In the genomic region with DNA sequence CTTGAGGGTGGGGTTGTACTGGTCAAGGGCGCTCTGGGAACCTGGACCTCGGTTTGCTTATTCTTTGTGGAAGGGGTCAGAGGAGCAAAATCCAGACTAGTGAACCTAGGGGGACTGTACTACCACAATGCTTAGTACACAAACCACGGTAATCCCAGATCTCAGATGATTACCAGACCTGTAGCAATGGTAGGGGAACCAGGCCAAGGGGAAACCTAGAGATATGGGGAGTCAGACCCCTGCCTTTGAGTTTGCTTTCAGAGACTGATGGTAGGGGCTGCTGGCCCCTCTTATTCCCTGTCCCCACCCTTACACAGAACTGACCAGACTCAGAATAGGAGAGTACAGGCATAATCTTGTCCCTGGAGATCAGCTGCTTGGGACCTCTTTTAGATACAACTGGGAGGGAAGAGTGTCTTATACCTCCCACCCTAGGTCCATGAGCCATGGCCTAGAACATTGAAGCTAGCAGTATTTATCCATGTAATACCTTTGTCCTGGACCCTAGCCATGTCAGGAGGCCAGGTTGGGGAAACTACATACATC, we compare ENCODE assay signal across 12 mouse cellular contexts. TPM values are rescaled to one million over a fixed set of nuclear protein-coding genes. Genes with fewer than 3 reads are reported as not detected.
DNase-seq lines count a peak whose midpoint lies in the region; ATAC-seq lines count a peak whose summit lies in the region.
"Had no signal": no experiment of that assay in that cellular context is flagged by ENCODE, and none has a peak within 500 bp of the region (broad histone marks: within the 10 kb centered on the region; RNA-seq: fewer than 3 reads in every experiment).

No protein-coding gene starts in this region.

- ATAC-seq in forebrain, embryonic 11.5 days (replicated peaks; ENCODE audit: low FRiP score) = no peak
- ATAC-seq in hindbrain, embryonic 12.5 days (ENCODE audit: low FRiP score) = no peak
- ATAC-seq in midbrain, embryonic 15.5 days (replicated peaks) = no peak

- no peaks in the 10 kb centered on the region for H3K36me3 ChIP-seq in forebrain, embryonic 10.5 days (replicated peaks)
- no peaks in the 10 kb centered on the region for H3K36me3 ChIP-seq in forebrain, embryonic 11.5 days (ENCODE audit: control insufficient read depth, insufficient read depth, low read length)
- no peaks in the 10 kb centered on the region for H3K36me3 ChIP-seq in embryonic facial prominence, embryonic 10.5 days (replicated peaks)
- H3K36me3 ChIP-seq in hindbrain, embryonic 12.5 days = no peaks in the 10 kb centered on the region
- H3K36me3 ChIP-seq in midbrain, embryonic 15.5 days (replicated peaks) = no peaks in the 10 kb centered on the region

- H3K4me1 ChIP-seq in forebrain, embryonic 10.5 days = peaks cover 72% of the 10 kb centered on the region
- H3K4me1 ChIP-seq in forebrain, embryonic 11.5 days (replicated peaks; ENCODE audit: control insufficient read depth, insufficient read depth, low read length) = peaks cover 42% of the 10 kb centered on the region
- peaks cover 63% of the 10 kb centered on the region for H3K4me1 ChIP-seq in embryonic facial prominence, embryonic 10.5 days
- peaks cover 64% of the 10 kb centered on the region for H3K4me1 ChIP-seq in hindbrain, embryonic 12.5 days
- peaks cover 54% of the 10 kb centered on the region for H3K4me1 ChIP-seq in midbrain, embryonic 15.5 days

- no peak overlapping the region for H3K4me2 ChIP-seq in forebrain, embryonic 11.5 days (ENCODE audit: low read depth, low read length, severe bottlenecking)
- peak overlapping the region; percentile 98; the same call in 1 of the 2 replicates for H3K4me2 ChIP-seq in hindbrain, embryonic 12.5 days (replicated peaks)
- peak overlapping the region; percentile 99 for H3K4me2 ChIP-seq in midbrain, embryonic 15.5 days

- peaks cover 100% of the 10 kb centered on the region for H3K27me3 ChIP-seq in forebrain, embryonic 10.5 days (ENCODE audit: poor library complexity, severe bottlenecking)
- peaks cover 85% of the 10 kb centered on the region for H3K27me3 ChIP-seq in forebrain, embryonic 11.5 days (ENCODE audit: control insufficient read depth, insufficient read depth, low read length)
- H3K27me3 ChIP-seq in embryonic facial prominence, embryonic 10.5 days (replicated peaks; ENCODE audit: low read depth, poor library complexity, severe bottlenecking) = peaks cover 100% of the 10 kb centered on the region
- H3K27me3 ChIP-seq in hindbrain, embryonic 12.5 days = peaks cover 94% of the 10 kb centered on the region
- H3K27me3 ChIP-seq in midbrain, embryonic 15.5 days (replicated peaks) = peaks cover 69% of the 10 kb centered on the region

- peak overlapping the region; percentile 75; the same call in 1 of the 2 replicates for H3K4me3 ChIP-seq in forebrain, embryonic 10.5 days
- H3K4me3 ChIP-seq in forebrain, embryonic 11.5 days (ENCODE audit: low read depth, low read length) = no peak overlapping the region
- H3K4me3 ChIP-seq in embryonic facial prominence, embryonic 10.5 days = peak overlapping the region; percentile 41; the same call in 1 of the 2 replicates
- no peak overlapping the region for H3K4me3 ChIP-seq in hindbrain, embryonic 12.5 days
- H3K4me3 ChIP-seq in midbrain, embryonic 15.5 days = peak overlapping the region; percentile 70; the same call in 1 of the 2 replicates

- intact Hi-C loops in left cerebral cortex, postnatal 4 days (cut with DNase I) = no loop called here

- H3K27ac ChIP-seq in forebrain, embryonic 10.5 days = no peak overlapping the region
- H3K27ac ChIP-seq in forebrain, embryonic 11.5 days (ENCODE audit: low read depth, low read length) = no peak overlapping the region
- no peak overlapping the region for H3K27ac ChIP-seq in embryonic facial prominence, embryonic 10.5 days (replicated peaks)
- no peak overlapping the region for H3K27ac ChIP-seq in hindbrain, embryonic 12.5 days
- no peak overlapping the region for H3K27ac ChIP-seq in midbrain, embryonic 15.5 days

- H3K9ac ChIP-seq in forebrain, embryonic 11.5 days (ENCODE audit: low read length) = no peak overlapping the region
- H3K9ac ChIP-seq in hindbrain, embryonic 12.5 days = no peak overlapping the region
- H3K9ac ChIP-seq in midbrain, embryonic 15.5 days = no peak overlapping the region

- WGBS in forebrain, embryonic 10.5 days = 11% methylated on average over 3 of the region's 3 CpGs
- WGBS in forebrain, embryonic 11.5 days = 10% methylated on average over 3 of the region's 3 CpGs
- WGBS in embryonic facial prominence, embryonic 10.5 days = 10% methylated on average over 3 of the region's 3 CpGs
- 13% methylated on average over 3 of the region's 3 CpGs for WGBS in hindbrain, embryonic 12.5 days
- 17% methylated on average over 3 of the region's 3 CpGs for WGBS in midbrain, embryonic 15.5 days

- no peaks in the 10 kb centered on the region for H3K9me3 ChIP-seq in forebrain, embryonic 10.5 days
- H3K9me3 ChIP-seq in forebrain, embryonic 11.5 days (ENCODE audit: control insufficient read depth, low read length) = no peaks in the 10 kb centered on the region
- H3K9me3 ChIP-seq in embryonic facial prominence, embryonic 10.5 days = no peaks in the 10 kb centered on the region
- H3K9me3 ChIP-seq in hindbrain, embryonic 12.5 days (replicated peaks) = no peaks in the 10 kb centered on the region
- no peaks in the 10 kb centered on the region for H3K9me3 ChIP-seq in midbrain, embryonic 15.5 days

- no peak for DNase-seq in forebrain, embryonic 10.5 days (ENCODE audit: extremely low spot score, low spot score)
- DNase-seq in forebrain, embryonic 11.5 days (ENCODE audit: low spot score) = no peak
- DNase-seq in embryonic facial prominence, embryonic 10.5 days (ENCODE audit: low spot score) = no peak
- DNase-seq in thymus, postnatal 25 days = no peak
- DNase-seq in left cerebral cortex, adult 18-20 months (ENCODE audit: low spot score in 2 of 2) = no peak
- no peak for DNase-seq in left cerebral cortex, postnatal 4 days
- DNase-seq: adrenal gland, postnatal 25 days; heart, postnatal 36 days had no signal

RNA-seq across cellular contexts. Expression of gene Elfn1, which starts 3.1 kb away (rescaled TPM):
- 0.07 and 0.32 TPM in 2 replicates for polyA plus RNA-seq in forebrain, embryonic 10.5 days (2016; fragmentation: Nextera tagmentation; extraction: Ambion mirVana)
- polyA plus RNA-seq in forebrain, embryonic 11.5 days (2014; fragmentation: Nextera tagmentation; extraction: Ambion mirVana) = 0.52 and 0.93 TPM in 2 replicates
- 0.12 and 0.40 TPM in 2 replicates for polyA plus RNA-seq in embryonic facial prominence, embryonic 10.5 days (2016; fragmentation: Nextera tagmentation; extraction: Ambion mirVana)
- 1.7 and 2.0 TPM in 2 replicates for polyA plus RNA-seq in hindbrain, embryonic 12.5 days (2016; fragmentation: Nextera tagmentation; extraction: Ambion mirVana)
- 2.7 and 4.3 TPM in 2 replicates for polyA plus RNA-seq in midbrain, embryonic 15.5 days (2015; fragmentation: Nextera tagmentation; extraction: Ambion mirVana)
- total RNA-seq in left cerebral cortex, adult 18-20 months (2021) = 10 to 100 TPM; 32.3 to 36.1 TPM
- 10 to 100 TPM; 33.5 to 37.2 TPM for total RNA-seq in left cerebral cortex, postnatal 4 days (2021)
- total RNA-seq: megakaryocyte, adult 5-6 weeks had no signal
- polyA plus RNA-seq: liver, embryonic 16.5 days had no signal

Comparison
In these comparisons a context has a peak if more than half of its experiments do, and no peak if none do; other contexts are left out.
1. H3K4me3 ChIP-seq: peak in forebrain, embryonic 10.5 days (single experiment), embryonic facial prominence, embryonic 10.5 days (single experiment) and midbrain, embryonic 15.5 days (single experiment); none in forebrain, embryonic 11.5 days (single experiment) and hindbrain, embryonic 12.5 days (single experiment).